Mouse (Mus musculus) inflammation-experienced regulatory T-cells, adult 6 months (primary cell): ENCODE results near the gene Ptgis. TPM values are rescaled to one million over a fixed set of nuclear protein-coding genes. Genes with fewer than 3 reads are reported as not detected.
"Not testable (repeated sequence)": the region's sequence is repeated elsewhere in the genome, so short reads cannot be mapped to it uniquely, and the experiment has no call there.

Experiments
- ATAC-seq: one replicate; pipeline ENCODE4 v1.8.0; 2017
- polyA plus RNA-seq, 3 experiments: library from polyadenylated mRNA; unstranded; fragments of 100-300 nt; shearing (Covaris generic); gene quantifications; one replicate each; pipeline ENCODE4 v1.2.1; 2017

The Ptgis gene
- polyA plus RNA-seq, 3 experiments from 2014 or later: not detected

GRCm38 (mm10) chr2:167232132-167233008, 8.0 kb downstream of the Ptgis start:
- ATAC-seq: no peak

DNA sequence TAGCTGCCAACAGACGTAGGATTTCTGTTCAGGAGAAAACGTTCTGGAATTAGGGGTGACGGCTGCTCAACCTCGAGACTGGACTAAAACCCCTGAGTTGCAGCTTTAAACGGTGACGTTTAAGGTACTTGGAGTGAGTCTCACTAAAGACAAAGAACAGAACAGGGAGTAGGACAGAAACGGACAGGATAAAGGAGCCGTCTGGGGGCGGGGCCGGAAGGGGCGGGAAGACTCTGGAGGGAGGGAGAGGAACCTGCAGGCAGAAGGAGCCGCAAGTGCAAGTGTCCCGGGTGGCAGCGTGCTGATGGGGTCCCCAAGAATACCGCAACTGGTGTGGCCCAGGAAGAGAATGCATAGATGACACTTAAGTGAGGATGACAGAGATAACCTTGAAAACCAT, 9.8 kb downstream of the Ptgis start:
- ATAC-seq: no peak

- ATAC-seq: no peak
These were observed 15.5 kb downstream of the Ptgis start for GRCm38 (mm10) chr2:167224937-167225336.

- no peak for ATAC-seq
These were observed 16.2 kb downstream of the Ptgis start for GRCm38 (mm10) chr2:167224194-167224593.

- no peak for ATAC-seq
These were observed 18.3 kb downstream of the Ptgis start for GRCm38 (mm10) chr2:167222152-167222551.

DNA sequence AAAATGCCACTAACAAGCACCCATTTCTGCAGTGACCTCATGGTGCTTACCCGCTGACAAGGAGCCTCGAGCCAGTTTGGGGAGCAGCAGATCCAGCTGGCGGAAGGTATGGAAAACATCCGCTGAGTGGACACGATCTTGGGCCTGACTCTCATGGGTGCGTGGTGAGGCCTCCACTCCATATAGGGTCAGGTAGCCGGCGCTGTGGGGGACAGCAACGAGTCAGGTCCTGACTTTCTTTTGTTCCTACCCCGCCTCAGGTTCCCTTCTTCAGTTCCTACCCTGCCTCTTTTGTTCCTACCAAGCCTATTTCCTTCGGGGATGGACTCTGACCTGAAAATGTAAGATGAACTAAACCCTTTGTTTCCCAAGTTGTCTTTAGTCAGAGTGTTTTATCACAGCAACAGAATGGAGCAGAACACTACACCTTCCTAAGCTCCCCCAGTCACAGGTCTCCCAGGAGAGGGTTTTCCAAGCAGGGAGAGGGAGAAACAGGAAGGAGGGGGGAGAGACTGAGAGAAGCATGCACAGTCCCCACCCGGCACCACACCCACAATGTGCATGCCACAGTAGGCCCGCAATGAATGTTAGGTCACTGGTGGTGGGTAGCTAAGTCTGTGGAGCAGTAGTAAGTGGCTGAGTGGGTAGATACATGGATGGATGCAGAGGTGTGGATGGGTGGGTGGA, 19.1 kb downstream of the Ptgis start:
- ATAC-seq: no peak

DNA sequence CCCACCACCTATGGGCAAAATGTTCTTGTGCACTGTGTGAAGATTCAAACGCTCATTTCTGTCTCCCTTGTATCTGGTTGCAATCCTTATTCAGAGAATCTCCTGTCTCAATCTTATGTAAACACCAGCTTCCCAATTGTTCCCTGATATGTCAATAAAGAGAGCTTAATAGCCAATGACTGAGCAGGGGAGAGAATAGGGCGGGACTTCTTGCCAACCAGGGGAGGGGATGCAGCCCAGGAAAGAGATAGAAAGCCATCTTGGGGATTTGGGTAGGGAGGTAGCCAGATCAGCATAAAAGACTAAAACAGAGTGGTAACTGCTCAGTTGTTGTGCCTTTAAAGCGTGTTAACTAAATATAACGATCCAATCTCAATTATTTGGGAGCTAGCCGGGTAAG, 19.7 kb downstream of the Ptgis start:
- ATAC-seq: no peak

DNA sequence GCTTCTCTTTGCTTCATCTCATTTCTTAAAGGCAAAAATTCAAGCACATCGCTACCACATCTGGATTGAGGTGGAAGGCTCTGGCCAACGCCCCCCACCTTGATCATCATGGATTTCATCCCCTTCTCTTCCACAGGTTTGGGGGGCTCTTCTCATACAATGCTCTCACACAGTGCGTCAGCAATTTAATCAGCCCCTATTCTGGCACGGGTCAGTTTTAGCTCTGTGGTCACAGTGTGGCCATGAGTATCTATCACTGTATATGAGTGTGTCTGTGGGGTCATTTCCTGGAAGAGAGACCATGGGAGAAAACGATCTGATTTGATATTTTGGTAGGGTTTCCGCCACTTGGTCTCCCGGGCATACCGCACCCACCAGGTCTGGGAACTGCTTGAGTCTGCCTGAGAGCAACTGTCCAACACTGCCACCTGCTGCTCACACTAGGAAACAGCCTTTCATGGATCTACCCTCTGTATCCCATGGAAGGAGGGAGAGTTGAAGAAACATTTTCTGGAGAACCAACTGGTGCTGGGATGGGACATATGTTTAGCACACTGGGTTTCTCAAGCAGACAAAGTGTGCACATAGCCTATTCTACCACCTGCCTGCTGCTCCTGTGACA, 21.1 kb downstream of the Ptgis start:
- no peak for ATAC-seq

DNA sequence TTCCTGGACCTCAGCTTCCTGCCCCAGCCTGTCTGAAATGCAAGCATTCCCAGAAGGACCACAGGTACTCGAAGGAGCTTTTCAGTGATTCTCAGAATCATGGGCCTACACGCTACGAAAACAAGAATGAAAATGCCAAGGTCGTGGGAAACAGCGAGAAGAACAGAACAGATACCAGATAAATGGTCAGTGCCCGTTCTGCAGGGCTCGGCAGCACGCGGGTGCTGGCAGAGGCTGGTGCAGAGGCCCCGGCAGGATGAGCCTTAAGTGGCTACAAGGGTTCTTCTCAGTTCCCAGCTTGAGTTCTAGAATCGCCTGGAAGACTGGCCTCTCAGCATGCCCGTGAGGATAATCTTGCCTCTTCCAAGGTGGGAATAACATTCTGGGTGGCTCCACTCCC, 26.7 kb downstream of the Ptgis start:
- no peak for ATAC-seq

DNA sequence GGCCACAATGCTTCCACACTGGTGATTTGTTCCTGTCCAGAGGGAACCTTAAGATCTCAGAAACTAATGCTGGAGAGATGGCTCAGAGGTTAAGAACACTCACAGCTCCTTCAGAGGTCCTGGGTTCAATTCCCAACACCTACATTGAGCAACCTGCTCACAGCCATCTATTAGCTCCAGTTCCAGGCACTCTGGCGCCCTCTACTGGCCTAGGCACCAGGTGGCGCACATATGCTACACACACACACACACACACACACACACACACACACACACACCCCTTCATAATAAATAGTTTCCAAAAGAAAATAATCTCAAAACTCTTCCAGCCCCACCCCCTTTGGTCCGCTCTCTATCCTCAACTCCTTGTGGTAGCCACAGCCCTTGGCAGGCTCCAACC, 27.3 kb downstream of the Ptgis start:
- ATAC-seq: no peak

- ATAC-seq: no peak
These were observed 27.9 kb downstream of the Ptgis start for GRCm38 (mm10) chr2:167212551-167212950.

GRCm38 (mm10) chr2:167212089-167212488, 28.3 kb downstream of the Ptgis start:
- no peak for ATAC-seq

- no peak for ATAC-seq
These were observed 30.5 kb downstream of the Ptgis start for GRCm38 (mm10) chr2:167209900-167210299.

DNA sequence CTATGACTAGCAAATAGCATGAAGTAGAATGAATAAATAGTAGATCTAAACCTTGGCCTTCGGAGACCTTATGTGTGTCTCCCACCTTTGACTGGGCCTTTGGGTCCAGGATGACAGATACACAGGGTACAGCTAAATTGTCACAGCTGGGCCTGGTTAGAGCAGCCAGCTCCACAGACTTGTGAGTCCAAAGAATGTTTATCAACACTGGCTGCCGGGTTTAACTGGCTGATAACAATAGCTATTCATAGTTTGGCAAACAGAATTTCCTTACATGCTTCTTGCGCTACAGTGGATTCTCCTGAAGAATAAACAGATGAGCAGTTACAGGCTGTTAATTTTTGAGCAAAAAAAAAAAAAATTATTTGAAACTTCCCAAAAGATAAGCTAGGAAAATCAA, 31.4 kb downstream of the Ptgis start:
- no peak for ATAC-seq

DNA sequence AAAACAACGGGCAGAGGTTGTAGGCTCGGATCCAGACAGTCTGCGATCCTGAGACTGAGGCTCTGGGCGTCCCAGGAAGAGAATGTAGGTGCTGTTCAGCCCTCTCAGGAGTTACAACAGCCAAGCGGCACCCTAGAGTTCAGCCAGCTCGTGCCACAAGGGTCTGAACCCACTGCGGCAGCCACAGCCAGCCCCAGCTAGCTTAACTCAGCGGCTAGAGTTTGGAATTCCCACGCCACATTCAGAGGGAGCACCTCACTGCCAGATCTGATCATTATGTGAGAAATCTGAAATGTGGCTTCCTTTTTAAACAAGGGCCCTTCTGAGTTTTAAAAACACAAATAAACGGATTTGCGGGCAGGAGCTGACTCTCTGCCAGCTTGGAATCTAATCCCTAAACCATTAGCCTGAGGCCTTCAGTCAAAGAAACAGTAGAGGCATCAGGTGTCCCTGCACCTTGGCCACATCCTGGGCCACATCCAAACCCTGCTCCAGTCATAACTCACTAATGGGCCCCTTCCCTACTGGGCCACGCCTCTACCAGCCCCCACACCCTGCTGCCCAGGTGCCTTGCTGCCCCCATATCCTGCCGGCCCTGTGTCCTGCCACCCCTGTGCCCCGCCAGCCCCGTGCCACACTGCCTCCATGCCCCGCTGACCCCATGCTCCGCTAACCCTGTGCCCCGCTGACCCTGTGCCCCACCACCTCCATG, 34.3 kb downstream of the Ptgis start:
- ATAC-seq: no peak

- not testable (repeated sequence) for ATAC-seq
These were observed 35.7 kb downstream of the Ptgis start for GRCm38 (mm10) chr2:167204686-167205085.

DNA sequence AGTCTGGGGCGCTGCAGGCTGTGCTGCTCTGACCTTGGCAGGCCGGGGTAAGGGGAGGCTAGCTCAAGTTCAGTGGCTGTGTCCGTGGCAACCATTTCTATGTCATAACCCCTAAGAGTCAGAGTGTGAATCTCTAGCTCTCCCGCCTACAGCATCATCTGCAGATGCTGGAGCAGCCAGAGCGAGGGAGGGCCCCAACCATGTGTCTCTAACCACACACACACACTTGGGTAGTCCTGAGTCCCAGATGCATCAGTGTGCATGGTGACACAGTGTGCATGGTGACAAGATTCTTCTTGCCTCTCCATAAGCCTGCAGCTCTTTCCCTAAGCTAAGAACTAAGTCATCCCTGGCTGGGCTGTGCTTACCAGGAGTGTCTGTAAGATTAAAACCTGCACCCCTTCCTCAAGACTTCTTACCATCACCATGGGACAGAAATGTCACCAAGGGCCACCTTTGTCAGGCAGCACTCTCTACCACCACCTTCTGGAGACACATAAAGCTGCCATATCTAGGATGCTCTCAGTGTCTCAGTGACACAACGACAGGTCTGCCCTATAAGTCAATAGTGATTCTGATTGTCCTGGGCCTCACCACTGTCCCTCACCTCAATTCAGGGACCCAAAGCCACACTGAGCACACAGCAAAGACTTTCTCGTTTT, 36.8 kb downstream of the Ptgis start:
- ATAC-seq: no peak

GRCm38 (mm10) chr2:167201463-167202291, 38.7 kb downstream of the Ptgis start:
- no peak for ATAC-seq

DNA sequence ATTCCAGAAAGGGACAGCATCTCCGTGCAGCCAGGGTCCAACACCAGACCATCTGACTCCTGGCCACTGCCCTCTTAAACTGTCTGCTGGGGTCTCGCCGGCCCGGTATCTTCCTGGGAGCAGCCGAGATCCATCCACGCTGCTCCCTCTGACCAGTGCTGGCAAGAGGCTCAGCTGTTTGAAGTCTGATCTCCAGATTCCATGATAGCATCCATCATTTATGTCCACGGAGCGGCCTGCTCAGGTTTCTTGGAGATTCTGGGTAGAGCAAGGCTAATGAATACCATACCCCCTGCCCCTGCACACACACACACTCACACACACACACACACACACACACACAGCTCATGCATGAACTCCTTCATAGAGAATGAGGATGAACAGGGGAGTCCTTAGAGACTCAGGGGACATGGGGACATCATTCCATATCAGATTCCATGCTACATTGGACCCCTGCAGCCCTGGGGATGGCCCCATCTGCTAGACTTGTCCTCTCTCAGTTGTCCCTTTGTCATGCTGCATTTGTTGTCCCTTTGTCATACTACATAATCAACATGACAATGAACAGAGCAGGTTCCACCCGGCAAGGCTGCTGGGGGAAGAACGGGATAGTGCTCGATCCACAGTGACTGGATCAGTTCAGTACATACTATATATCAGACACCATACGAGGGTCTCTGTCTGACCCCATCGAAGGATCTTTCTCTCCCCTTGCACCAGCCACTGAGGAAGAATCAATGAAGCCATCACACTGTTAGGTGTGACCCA, 41.6 kb downstream of the Ptgis start:
- ATAC-seq: no peak

- no peak for ATAC-seq
These were observed 47.0 kb downstream of the Ptgis start for GRCm38 (mm10) chr2:167193361-167193760.

- ATAC-seq: no peak
These were observed 50.4 kb downstream of the Ptgis start, which contains the start of gene Kcnb1 for GRCm38 (mm10) chr2:167190076-167190399. Kcnb1 (minus strand) TSS chr2:167190155.
